Mouse (Mus musculus): ENCODE results near the gene Cdca7.

Cdca7 gene

GRCm38 (mm10) chr2:72475797-72476485, at the start of gene Cdca7:
Gene Cdca7, plus strand, starts transcription at chr2:72476159.
- peak; percentile 78 for DNase-seq (ENCODE audit: low spot score)

- DNase-seq (ENCODE audit: low spot score) = no peak
Observed at GRCm38 (mm10) chr2:72426776-72427175, 49.2 kb upstream of the Cdca7 start.

- DNase-seq (ENCODE audit: low spot score) = no peak
Observed at GRCm38 (mm10) chr2:72427288-72427687, 48.7 kb upstream of the Cdca7 start.

- no peak for DNase-seq (ENCODE audit: low spot score)
Observed at GRCm38 (mm10) chr2:72438941-72439533, 36.9 kb upstream of the Cdca7 start.

GRCm38 (mm10) chr2:72441010-72441409, 34.9 kb upstream of the Cdca7 start:
- no peak for DNase-seq (ENCODE audit: low spot score)

GRCm38 (mm10) chr2:72442825-72443224, 33.1 kb upstream of the Cdca7 start:
- DNase-seq (ENCODE audit: low spot score) = no peak

- no peak for DNase-seq (ENCODE audit: low spot score)
Observed at GRCm38 (mm10) chr2:72443960-72444359, 32.0 kb upstream of the Cdca7 start.

DNA sequence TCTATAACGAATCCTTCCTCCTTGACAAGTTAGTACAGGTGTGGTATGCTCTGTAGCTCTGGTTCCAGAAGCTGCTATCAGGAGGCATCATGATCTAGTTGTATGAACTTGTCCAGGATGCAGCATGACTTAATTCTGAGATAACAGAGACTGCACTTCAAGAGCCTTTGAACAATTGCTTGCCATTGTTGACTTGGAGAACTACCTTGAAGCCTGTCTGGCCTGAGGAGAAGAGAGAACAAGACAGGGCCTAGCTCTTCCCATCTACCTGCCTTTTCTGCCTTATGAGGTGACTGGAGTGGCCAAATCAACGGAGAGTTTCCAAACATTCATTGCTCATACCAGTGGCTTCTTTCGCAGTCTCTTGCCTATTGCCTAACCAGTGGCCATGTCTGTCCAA, 29.9 kb upstream of the Cdca7 start:
- no peak for DNase-seq (ENCODE audit: low spot score)

DNA sequence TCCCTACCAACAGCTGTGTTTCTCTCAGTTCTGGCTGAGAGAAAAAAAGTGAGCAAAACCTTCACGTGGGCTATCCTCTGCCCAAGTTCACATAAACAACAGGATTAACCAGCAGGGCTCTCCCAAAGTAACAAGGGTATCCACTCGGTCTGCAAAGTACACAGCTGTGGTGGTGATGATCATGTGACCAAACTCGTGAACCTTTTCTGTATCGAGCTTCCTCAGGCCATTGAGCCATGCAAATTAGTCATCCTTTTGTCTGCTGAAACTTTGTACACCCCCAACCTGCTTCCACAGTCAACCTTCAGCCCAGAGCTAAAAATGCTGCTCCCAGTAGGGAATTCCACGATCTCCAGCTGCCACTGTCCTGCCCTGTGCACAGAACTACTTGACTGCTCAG, 29.3 kb upstream of the Cdca7 start:
- no peak for DNase-seq (ENCODE audit: low spot score)

- no peak for DNase-seq (ENCODE audit: low spot score)
Observed at GRCm38 (mm10) chr2:72453563-72453962, 22.4 kb upstream of the Cdca7 start.

DNA sequence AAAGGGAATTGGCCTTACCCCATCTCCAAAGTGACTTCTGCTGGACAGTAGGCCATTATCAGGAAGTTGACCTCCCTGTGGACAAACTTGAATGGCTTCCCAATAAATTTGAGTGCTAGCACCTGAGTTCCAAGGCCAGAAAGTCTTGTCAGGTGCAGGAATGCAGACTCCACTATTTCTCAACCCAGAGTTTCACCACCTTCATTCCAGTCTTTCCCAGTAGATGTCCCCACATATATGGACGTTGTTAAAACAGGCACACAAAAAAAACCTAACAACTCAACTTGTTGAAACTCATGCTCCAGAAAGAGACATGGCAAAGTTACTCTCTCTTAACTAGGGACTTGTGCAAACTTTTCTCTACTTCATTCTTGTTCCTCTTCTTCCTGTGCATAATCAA, 19.8 kb upstream of the Cdca7 start:
- DNase-seq (ENCODE audit: low spot score) = no peak

DNA sequence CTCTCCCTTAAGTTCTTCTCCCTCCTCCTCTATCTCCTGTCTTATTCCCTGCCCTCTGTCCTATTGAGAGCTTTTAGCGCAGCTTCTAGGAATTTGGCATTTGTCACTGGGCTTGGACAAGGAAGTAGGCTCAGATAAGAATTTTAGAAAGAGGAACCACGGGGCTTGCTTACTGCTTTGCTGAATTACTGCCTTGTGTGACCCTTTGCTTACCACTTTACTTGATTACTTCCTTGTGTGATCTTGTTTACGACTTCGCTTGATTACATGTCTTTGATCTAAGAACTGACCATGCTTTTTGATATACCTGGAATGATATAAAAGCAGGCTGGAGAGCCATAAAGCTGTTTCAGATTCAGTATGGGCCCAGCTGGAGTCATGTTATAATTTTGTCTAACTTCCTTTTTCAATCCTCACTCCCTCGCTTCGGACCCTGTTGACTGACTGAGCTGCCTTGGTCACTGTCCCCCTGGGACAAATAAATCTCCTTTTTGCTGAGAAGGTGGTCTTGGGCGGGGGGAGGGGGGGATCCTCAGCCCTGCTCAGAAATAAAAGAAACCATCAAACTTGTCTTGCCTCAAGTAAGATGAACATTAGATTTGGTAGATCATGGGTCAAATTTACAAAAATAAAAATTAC, 11.5 kb upstream of the Cdca7 start:
- DNase-seq (ENCODE audit: low spot score) = no peak

DNA sequence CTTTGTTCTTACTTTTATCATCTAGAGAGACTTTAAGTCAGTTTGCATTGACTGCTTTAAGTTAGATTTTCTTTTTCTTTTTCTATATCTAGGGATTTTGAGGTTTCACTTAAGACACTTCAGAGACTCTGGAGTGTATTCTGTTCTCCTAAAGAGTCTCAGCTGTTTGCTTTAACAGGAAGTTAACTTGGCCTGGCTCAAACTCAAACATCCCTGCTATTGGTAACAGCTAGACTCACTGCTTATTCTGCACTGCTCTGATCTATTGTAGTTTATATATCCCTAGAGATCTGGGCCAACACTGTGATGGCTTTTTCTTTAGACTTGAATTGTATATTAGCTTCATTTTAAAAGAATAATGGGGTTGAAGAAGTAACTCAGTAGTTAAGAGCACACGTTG, 8.4 kb upstream of the Cdca7 start:
- DNase-seq (ENCODE audit: low spot score) = no peak

GRCm38 (mm10) chr2:72471415-72472070, 4.4 kb upstream of the Cdca7 start:
- DNase-seq (ENCODE audit: low spot score) = no peak

- DNase-seq (ENCODE audit: low spot score) = no peak
Observed at GRCm38 (mm10) chr2:72474531-72475287, 1.2 kb upstream of the Cdca7 start.

DNA sequence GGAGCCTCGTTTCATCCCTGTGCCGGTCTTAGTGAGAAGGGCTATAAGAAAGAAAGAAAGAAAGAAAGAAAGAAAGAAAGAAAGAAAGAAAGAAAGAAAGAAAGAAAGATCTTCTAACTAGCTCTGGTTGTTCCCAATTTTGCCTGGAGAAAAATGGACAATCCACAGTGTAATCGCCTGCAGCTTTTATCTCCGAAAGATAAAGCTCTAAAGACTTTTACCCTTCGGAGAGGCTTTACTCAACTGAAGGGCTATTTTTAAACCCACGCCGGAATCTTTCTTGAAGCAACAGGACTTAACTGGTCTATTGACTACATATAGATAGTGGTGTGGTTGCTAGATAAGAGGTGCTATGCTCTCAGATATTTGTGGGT, 549 bp upstream of the Cdca7 start:
- no peak for DNase-seq (ENCODE audit: low spot score)

GRCm38 (mm10) chr2:72476486-72477211, 690 bp downstream of the Cdca7 start:
- DNase-seq (ENCODE audit: low spot score) = peak; percentile 39

GRCm38 (mm10) chr2:72477221-72477620, 1.3 kb downstream of the Cdca7 start:
- DNase-seq (ENCODE audit: low spot score) = no peak

- DNase-seq (ENCODE audit: low spot score) = no peak
Observed at GRCm38 (mm10) chr2:72478176-72478575, 2.2 kb downstream of the Cdca7 start.

DNA sequence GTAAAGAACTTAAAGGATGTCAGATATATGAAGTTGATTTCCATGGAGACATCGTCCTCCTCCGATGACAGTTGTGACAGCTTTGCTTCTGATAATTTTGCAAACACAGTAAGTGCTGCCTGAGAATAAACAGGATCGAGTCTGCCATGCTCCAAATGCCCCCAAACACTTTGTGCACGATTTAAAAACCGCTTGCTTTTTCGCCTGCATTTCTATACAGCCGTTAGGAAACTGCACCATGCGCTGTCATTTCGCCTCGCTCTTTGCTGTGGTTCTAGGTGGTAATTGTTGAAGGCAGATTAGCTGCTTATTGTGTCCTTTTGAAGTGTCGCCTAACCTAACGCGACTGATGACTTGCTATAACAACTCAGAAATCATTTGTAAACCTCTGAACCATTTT, 3.0 kb downstream of the Cdca7 start:
- no peak for DNase-seq (ENCODE audit: low spot score)

DNA sequence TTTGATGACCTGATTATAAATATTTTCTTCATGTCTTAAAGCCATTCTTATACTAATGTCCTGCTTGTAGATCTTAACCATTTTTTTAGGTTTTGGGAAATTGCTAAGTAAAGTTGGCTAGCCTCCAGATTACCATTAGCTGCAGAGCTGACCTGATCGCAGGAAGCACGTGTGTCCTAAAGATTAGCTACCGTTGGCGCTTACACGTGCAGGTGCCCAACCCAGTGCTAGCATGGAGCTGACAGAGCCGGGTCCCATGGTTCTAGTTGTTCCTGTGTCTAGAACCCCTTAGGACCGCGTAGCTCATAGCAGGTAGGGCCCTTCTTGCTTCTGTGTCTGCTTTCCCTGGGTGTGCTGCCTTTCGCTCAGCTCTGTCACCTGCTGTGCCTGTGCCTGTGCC, 3.9 kb downstream of the Cdca7 start:
- no peak for DNase-seq (ENCODE audit: low spot score)

DNA sequence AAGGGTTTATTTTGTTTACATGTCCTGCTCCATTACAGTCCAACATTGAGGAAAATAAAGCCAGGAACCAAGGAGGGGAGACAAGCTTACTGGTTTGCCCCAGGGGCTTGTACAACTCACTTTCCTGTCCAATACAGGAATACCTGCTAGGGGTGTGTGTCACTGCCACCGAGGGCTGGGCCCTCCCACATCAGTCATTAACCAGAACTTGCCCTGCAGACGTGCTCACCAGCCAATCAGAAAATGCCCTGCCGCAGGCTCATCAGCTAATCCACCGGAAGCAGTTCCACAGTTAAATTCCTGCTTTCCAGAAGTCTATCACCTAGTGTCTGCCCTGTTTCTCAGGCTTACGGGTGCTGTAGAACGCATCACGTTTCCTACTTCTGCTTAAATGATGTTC, 15.7 kb downstream of the Cdca7 start:
- DNase-seq (ENCODE audit: low spot score) = no peak

All from urinary bladder, postnatal 25 days (tissue).